Comparison of ENCODE assay signal across 8 mouse cellular contexts in genomic region chr11:28582218-28582617, GRCm38 (mm10). TPM values are rescaled to one million over a fixed set of nuclear protein-coding genes. Genes with fewer than 3 reads are reported as not detected.
DNase-seq lines count a peak whose midpoint lies in the region; ATAC-seq lines count a peak whose summit lies in the region.

No protein-coding gene starts in this region.

- 13% methylated on average over 5 of the region's 5 CpGs for WGBS in hindbrain, embryonic 12.5 days

- no peak for ATAC-seq in hindbrain, embryonic 12.5 days (ENCODE audit: low FRiP score)
- ATAC-seq in CD4-positive, CD25-positive, alpha-beta regulatory T cell, adult 4 months: no peak

- peak overlapping the region; percentile 93 for H3K27ac ChIP-seq in brown adipose tissue, adult 24 weeks (replicated peaks; ENCODE audit: low read depth, low read length)
- H3K27ac ChIP-seq in hindbrain, embryonic 12.5 days: no peak overlapping the region

- peaks cover 17% of the 10 kb centered on the region for H3K27me3 ChIP-seq in hindbrain, embryonic 12.5 days

- H3K36me3 ChIP-seq in hindbrain, embryonic 12.5 days: no peaks in the 10 kb centered on the region

- no peaks in the 10 kb centered on the region for H3K9me3 ChIP-seq in hindbrain, embryonic 12.5 days (replicated peaks)

- DNase-seq in embryo, embryonic 11 days: peak; percentile 6
- no peak for DNase-seq in embryo, embryonic 10 days (ENCODE audit: low spot score)
- peak; percentile 49 for DNase-seq in lung, postnatal 14 days
- DNase-seq in urinary bladder, postnatal 4 days (ENCODE audit: low spot score in 2 of 2): no peak
- no peak for DNase-seq in thymus, postnatal 4 days

- peak overlapping the region; percentile 66 for H3K4me3 ChIP-seq in brown adipose tissue, adult 24 weeks (ENCODE audit: insufficient read depth, low read depth, low read length)
- peak overlapping the region; percentile 65 for H3K4me3 ChIP-seq in hindbrain, embryonic 12.5 days

- H3K4me2 ChIP-seq in hindbrain, embryonic 12.5 days (replicated peaks): peak overlapping the region; percentile 97

- no peaks in the 10 kb centered on the region; the same call in 1 of the 2 replicates for H3K4me1 ChIP-seq in brown adipose tissue, adult 24 weeks (ENCODE audit: control insufficient read depth, insufficient read depth, insufficient read length, low read length)
- peaks cover 5% of the 10 kb centered on the region; the same call in 1 of the 2 replicates for H3K4me1 ChIP-seq in hindbrain, embryonic 12.5 days

- H3K9ac ChIP-seq in hindbrain, embryonic 12.5 days: no peak overlapping the region

RNA-seq across cellular contexts. Expression of gene Ccdc85a, which starts 1.9 kb away (rescaled TPM):
- polyA plus RNA-seq in brown adipose tissue, adult 24 weeks (2012; ENCODE audit: insufficient read depth, insufficient read length, missing spikeins): 2.6 and 5.7 TPM in 2 replicates
- polyA plus RNA-seq in hindbrain, embryonic 12.5 days (2016; fragmentation: Nextera tagmentation; extraction: Ambion mirVana): 9.7 and 10.6 TPM in 2 replicates
- not detected for polyA plus RNA-seq in CD4-positive, CD25-positive, alpha-beta regulatory T cell, adult 4 months (2017; shearing (Covaris generic))

Comparison
In these comparisons a context has a peak if more than half of its experiments do, and no peak if none do; other contexts are left out.
1. DNase-seq: peak in embryo, embryonic 11 days (single experiment) and lung, postnatal 14 days (single experiment); none in embryo, embryonic 10 days (single experiment), urinary bladder, postnatal 4 days (0 of 2) and thymus, postnatal 4 days (single experiment).